Mouse (Mus musculus) megakaryocyte, embryonic 14.5 days (primary cell): ENCODE measurements around the gene Six3. TPM values are rescaled to one million over a fixed set of nuclear protein-coding genes. Genes with fewer than 3 reads are reported as not detected.

ENCODE experiments used
- H3K27me3 ChIP-seq: replicated peaks from 2 replicates; pipeline ENCODE3; 2012; ENCODE audit warnings: inconsistent platforms
- H3K36me3 ChIP-seq: replicated peaks from 2 replicates; pipeline ENCODE3; 2012; ENCODE audit warnings: low read length, inconsistent platforms, mixed read lengths
- H3K4me1 ChIP-seq: 2 replicates; pipeline ENCODE4 v1.6.1; 2012; ENCODE audit warnings: inconsistent platforms
- H3K4me3 ChIP-seq: replicated peaks from 2 replicates; pipeline ENCODE3; 2012; ENCODE audit warnings: moderate library complexity, mild to moderate bottlenecking, inconsistent platforms
- H3K9me3 ChIP-seq: 2 replicates; pipeline ENCODE4 v1.6.1; 2012; ENCODE audit warnings: inconsistent platforms
- FLI1 ChIP-seq: IDR thresholded peaks from 2 replicates; pipeline ENCODE4 v1.6.1; 2012; ENCODE audit warnings: low read length, inconsistent platforms, mixed read lengths
- GATA1 ChIP-seq: IDR thresholded peaks from 3 replicates; pipeline ENCODE4 v1.6.1; 2012; ENCODE audit warnings: mixed read lengths, low read length, inconsistent platforms, borderline replicate concordance
- polyA plus RNA-seq: library from polyadenylated mRNA; stranded (reverse); fragments of >175 nt; gene quantifications from 2 replicates; pipeline ENCODE4 v1.2.3, GENCODE M21; 2012; ENCODE audit warnings: low replicate concordance; ENCODE audit not compliant: insufficient read depth

The Six3 gene
- polyA plus RNA-seq, 1 experiment: not detected

DNA sequence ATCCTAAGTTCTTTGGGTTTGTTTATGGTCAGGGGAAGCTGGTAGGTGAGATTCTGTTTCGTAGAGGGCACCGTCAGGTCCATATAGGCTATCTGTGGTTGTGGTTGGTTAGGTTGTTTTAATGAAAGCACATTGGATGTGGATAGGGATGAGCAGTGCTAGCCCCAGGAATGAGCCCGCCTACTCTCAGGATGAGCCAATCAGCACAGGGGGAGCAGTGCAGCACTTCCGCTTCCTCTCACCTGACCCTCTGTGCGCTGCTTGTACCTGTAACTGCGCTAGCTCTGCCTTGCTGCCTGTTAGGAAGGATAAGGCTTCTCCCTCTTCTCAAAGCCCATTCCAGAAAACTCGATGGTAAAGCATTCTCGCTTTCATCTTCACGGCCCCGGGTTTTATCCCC lies 17.6 kb upstream of the Six3 start:
- TF ChIP-seq GATA1 (no peak), FLI1 (no peak)
- Histone ChIP-seq H3K4me3 (peak overlapping the region; percentile 24), H3K36me3 (no peaks in the 10 kb centered on the region), H3K4me1 (no peaks in the 10 kb centered on the region), H3K27me3 (peaks cover 18% of the 10 kb centered on the region), H3K9me3 (peaks cover 19% of the 10 kb centered on the region)

DNA sequence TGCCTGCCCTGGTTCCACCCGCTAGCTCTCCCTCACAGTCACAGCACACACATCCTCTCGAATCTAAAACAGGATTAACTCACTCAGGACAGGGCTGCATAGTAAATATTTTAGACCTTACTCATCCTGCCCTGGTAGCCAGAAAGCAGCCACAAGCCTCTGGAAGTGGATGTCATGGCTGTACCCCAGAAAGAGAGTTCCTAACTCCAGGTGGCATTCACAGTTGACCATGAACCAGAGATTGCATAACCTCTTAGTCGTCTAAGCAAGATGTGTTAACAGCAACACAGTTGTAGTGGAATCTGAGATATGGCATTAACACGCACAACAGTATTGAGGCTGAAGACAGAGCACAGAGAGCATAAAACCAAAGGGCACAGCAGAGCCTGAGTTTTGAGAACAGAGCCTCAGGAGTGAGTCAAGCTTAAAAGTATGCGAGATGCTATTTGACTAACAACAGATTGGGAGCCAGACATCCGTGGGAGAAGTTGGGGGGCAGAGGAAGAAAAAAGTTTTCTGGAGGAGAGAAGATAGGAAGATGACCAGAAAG lies 17.0 kb upstream of the Six3 start:
- TF ChIP-seq GATA1 (no peak), FLI1 (no peak)
- H3K36me3 ChIP-seq: no peaks in the 10 kb centered on the region
- peaks cover 15% of the 10 kb centered on the region for H3K9me3 ChIP-seq
- H3K27me3 ChIP-seq: peaks cover 18% of the 10 kb centered on the region
- H3K4me1 ChIP-seq: no peaks in the 10 kb centered on the region
- no peak overlapping the region for H3K4me3 ChIP-seq

DNA sequence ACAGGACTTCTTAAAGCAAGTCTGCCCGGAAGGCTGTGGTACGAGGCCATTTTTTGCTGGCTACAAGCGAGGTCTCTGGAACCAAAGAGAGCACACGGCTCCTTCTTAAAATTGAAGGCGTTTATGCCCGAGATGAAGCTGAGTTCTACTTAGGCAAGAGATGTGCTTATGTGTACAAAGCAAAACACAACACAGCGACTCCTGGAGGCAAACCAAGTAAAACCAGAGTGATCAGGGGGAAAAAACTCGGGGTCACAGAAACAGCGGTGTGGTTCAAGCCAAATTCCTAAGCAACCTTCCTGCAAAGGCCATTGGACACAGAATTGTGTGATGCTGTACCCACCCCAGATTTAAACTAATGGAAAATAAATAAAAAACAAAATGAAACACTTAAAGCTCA lies 13.9 kb upstream of the Six3 start:
- H3K4me3 ChIP-seq: no peak overlapping the region

DNA sequence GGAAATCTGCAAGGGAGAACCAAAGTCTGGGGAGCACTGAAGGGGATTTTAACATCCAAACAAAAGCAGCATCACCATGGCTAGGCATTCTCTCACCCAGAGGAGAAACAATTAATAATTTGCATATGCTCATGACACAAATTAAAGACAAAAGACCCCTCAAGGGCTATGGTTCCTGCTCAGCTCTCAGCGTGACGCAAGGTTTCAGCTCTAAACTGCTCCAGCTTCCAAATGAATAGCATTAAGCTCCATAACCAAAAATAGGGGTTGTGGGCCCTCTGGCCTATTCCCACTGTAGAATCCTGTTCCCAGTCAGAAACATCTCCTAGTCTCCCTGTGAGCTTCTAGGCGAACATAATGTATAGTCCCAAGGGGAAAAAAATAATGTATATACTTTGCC lies 6.9 kb upstream of the Six3 start:
- peaks cover 69% of the 10 kb centered on the region for H3K27me3 ChIP-seq
- TF ChIP-seq GATA1 (no peak), FLI1 (no peak)
- H3K4me3 ChIP-seq: no peak overlapping the region

More for the DNA sequence above, 13.9 kb upstream of the Six3 start:
- TF ChIP-seq FLI1 (no peak), GATA1 (no peak)
- Histone ChIP-seq H3K9me3 (no peaks in the 10 kb centered on the region), H3K36me3 (no peaks in the 10 kb centered on the region), H3K4me1 (no peaks in the 10 kb centered on the region), H3K27me3 (peaks cover 29% of the 10 kb centered on the region)

DNA sequence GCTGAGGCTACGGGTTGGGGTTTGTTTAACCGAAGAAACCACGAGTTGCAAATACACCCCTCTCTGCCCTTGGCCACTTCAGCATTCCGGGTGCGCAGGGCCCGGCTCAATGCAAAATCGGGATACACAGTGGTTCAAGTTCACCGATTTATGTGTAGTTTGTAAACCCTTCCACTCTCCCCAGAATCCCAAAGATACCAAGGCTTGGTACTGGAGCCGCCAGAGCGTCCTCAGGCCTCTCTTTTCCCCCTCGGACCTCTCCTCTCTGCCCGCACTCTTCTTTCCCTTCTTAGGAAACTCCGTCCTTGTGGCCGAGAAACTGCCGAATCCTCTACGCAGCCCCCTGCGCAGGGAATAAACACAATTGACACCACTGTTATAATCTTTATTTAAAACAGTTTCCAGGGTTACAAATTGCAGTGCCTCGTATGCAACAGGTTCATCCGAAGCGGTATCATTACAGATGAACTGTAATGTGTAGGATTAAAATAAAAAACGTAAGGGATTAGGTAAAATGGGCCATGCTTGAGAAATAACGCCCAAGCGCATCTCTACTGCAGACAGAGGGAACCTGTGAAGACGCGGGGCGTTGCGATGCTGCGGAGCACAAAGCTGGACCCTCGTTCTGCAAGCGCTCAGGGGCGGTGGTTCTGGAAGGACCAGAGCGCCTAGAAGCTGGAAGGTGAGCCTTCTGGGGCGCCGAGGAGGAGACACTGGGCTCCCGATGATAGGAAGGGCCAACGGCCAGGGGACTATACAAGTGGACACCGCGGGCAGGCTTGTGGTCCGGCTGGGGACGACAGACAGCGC lies 5.6 kb upstream of the Six3 start:
- TF ChIP-seq FLI1 (no peak), GATA1 (no peak)
- H3K4me3 ChIP-seq: no peak overlapping the region
- no peaks in the 10 kb centered on the region for H3K4me1 ChIP-seq
- peaks cover 76% of the 10 kb centered on the region for H3K27me3 ChIP-seq
- no peaks in the 10 kb centered on the region for H3K36me3 ChIP-seq
- no peaks in the 10 kb centered on the region for H3K9me3 ChIP-seq

More for the DNA sequence above, 6.9 kb upstream of the Six3 start:
- Histone ChIP-seq H3K9me3 (no peaks in the 10 kb centered on the region), H3K36me3 (no peaks in the 10 kb centered on the region), H3K4me1 (no peaks in the 10 kb centered on the region)

DNA sequence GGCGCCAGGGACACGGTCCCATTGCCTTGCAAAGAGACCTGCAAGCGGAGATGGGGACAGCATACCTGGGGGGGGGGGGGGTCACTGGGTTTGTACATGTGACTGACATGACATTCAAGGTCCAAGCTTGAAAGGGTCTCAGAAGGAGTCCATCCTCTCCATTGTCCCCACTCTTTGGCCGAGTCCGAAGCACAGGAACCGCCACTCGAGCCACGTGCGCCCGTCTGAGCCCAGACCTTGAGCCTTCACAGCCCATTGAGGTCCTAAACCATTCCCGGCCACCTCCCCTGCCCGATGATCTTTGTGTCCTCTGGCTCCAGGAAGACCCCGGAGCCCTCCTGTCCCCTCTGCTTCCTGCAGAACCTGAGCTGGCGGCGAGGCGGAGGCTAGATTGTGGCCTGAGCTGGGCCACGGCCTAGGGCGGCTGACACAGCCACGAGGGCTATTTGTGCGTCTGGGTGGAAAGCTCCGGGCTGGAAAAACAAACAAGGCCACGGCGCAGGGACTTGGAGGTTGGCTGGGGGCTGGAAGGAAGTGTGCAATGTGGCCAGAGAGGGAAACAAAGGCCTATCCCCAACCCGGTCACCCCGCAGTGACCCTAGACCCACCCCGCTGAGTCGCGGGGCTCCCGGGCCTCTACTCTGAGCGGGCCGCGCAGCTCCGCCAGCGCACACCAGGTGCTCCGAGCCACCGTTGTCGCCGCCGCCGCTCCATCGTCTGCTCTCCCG lies 4.9 kb upstream of the Six3 start:
- Histone ChIP-seq H3K9me3 (no peaks in the 10 kb centered on the region), H3K36me3 (no peaks in the 10 kb centered on the region), H3K27me3 (peaks cover 82% of the 10 kb centered on the region), H3K4me1 (no peaks in the 10 kb centered on the region), H3K4me3 (no peak overlapping the region)
- TF ChIP-seq GATA1 (no peak), FLI1 (no peak)

DNA sequence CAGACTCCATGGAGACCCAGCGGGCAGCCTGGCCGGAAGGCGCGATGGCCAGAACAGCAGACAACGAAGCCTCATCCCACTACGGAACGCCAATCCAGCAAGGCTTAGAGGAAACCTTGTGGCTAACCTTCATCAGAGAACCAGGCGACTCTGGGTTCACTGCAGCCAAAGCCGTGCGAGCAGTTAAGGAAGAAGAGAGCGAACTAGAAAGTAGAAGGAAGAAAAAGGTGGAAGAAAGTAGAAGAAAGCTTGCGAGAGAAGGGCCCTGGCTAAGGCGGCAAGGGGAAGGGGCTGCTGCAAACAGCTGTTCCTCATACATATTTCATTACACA lies 4.3 kb upstream of the Six3 start:
- TF ChIP-seq FLI1 (no peak), GATA1 (no peak)
- Histone ChIP-seq H3K27me3 (peaks cover 87% of the 10 kb centered on the region), H3K36me3 (no peaks in the 10 kb centered on the region), H3K4me3 (no peak overlapping the region), H3K4me1 (no peaks in the 10 kb centered on the region), H3K9me3 (no peaks in the 10 kb centered on the region)

DNA sequence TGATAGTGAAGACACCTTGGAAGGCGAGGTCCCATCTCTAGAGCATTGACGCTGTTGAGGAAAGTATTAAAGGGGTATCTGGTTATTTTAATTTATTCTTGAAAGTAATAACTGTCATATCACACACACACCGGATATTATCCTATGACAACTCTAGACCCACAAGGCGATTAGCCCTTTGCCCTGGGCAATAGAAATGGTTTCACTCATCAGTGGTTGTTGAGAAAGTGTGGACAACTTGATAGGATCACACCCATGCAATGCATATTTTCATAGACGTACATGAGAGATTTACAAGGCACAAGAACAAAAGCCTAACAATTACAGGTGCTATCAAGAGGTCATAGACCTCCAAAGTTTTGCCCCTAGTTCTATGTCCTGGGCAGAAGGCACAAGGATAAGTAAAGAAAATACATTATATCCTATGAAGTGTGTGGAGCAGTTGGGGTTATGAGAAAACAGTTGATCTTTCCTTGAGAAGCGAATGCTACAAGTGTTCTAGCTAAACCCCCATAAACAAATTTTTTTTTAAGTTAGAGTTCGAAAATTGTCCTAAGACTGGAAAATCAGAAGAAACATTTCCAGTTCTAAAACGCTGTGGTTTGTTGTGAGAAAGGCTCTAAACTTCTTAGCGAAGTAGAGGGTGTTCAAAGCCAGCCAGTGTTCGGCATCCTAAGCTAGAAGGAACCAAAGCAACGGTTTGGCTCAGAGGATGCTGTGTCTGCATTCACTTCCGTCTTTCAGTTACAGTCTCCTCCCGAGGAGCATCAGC lies 3.6 kb upstream of the Six3 start:
- peaks cover 89% of the 10 kb centered on the region for H3K27me3 ChIP-seq

DNA sequence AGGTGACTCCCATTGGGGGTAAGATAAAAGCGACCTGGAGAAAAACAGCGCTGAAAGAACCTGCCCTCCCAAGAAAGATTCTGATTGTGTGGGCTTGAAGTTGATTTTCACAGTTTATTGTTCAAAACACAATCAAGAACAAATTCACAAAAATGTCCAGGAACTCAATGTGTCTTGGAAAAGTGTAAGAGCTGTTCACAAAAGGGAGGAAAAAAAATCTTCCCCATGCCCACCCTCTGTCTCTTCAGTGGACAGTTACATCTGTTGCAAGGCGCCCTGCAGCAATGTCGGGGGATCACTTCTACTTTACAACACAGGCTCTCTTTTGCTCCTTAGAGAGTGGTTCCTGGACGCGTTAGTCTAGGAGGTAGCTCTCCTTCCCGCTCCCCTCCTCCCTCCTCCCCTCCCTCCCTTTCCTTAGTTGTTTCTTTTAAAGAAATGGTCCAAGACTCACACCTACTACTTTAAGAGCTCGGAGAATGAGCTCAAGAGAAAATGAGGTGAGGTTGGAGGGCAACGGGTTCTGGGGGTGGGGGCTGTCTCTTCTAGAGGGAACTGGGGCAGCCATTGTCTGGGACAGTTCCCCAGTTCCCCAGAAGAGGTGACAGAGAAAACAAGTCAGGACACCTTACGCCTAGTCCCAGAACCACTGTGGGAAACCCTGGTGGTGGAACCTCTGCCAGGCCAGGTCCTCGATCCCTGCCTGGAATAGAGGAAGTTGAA lies 2.9 kb upstream of the Six3 start:
- no peak overlapping the region for H3K4me3 ChIP-seq
- no peaks in the 10 kb centered on the region for H3K36me3 ChIP-seq
- no peak for TF ChIP-seq GATA1
- no peak for TF ChIP-seq FLI1
- no peaks in the 10 kb centered on the region for H3K4me1 ChIP-seq
- H3K27me3 ChIP-seq: peaks cover 89% of the 10 kb centered on the region
- no peaks in the 10 kb centered on the region for H3K9me3 ChIP-seq

More for the DNA sequence above, 3.6 kb upstream of the Six3 start:
- H3K9me3 ChIP-seq: no peaks in the 10 kb centered on the region
- H3K36me3 ChIP-seq: no peaks in the 10 kb centered on the region
- no peak overlapping the region for H3K4me3 ChIP-seq
- TF ChIP-seq FLI1 (no peak), GATA1 (no peak)
- H3K4me1 ChIP-seq: no peaks in the 10 kb centered on the region
